Mouse (Mus musculus) heart, adult 2 months (tissue): Measurements from ENCODE around the gene Mef2d.

Source experiments
- CTCF ChIP-seq: fragments of 200-600 bp; IDR thresholded peaks from 2 replicates; pipeline ENCODE4 v1.8.1; 2022; ENCODE audit warnings: antibody characterized with exemption, mild to moderate bottlenecking, moderate library complexity
- EP300 ChIP-seq: fragments of 200-500 bp; IDR thresholded peaks from 2 replicates; pipeline ENCODE4 v1.6.1; 2011; ENCODE audit warnings: low read depth, low read length, control low read depth; ENCODE audit not compliant: insufficient read depth
- POLR2A ChIP-seq: fragments of 200-500 bp; IDR thresholded peaks from 2 replicates; pipeline ENCODE4 v1.6.1; 2011; ENCODE audit warnings: mild to moderate bottlenecking, low read depth, low read length, control low read depth; ENCODE audit not compliant: insufficient read depth

DNA sequence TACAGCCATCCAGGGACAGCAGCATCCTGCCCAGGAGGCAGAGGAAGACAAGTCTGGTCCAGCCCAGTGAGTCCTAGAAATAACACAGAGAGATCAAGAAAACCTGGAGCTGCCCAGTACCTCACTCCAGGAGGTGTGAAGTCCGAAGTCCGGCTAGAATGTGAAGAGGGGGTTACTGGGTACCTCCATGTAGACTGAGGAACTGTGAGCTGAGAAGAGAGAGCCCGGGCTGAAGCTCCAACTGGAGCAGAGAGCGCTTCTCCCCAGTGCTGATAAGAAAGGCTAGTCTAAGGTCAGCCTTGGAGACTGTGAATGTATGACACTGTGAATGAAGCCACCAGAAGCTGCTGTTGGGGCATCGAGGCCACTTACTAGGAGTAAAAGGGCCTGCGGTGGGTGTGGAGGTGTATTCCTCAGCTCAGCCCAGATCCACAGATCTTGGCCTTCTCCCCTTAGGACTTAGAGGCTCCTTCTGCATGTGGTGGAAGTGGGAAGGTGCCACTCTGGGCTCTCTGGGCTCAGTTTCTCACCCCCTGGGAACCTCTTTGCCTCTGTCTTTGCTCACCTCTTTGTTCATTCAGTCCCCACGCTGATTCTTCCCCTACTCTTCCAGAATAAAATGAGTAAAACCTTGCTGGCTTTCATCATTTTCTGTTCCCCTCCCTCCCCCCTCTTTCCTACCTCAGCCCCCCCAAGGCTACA, 62.0 kb downstream of the Mef2d start:
- TF ChIP-seq POLR2A (no peak), EP300 (no peak), CTCF (no peak)
